Mouse (Mus musculus): ENCODE data around the gene Olfr412.

- TF ChIP-seq POLR2A (IDR thresholded peaks at IDR 0.05; ENCODE audit: low read depth, low read length), result no peak
- TF ChIP-seq CTCF (IDR thresholded peaks at IDR 0.05; ENCODE audit: extremely low read depth, insufficient read length, insufficient replicate concordance, low read depth, low read length), result peak; percentile 48; the same call in 1 of the 2 replicates
Observed at GRCm38 (mm10) chr11:74376847-74377246, 15.0 kb downstream of the Olfr412 start.

All from small intestine, adult 2 months (tissue).